Mouse (Mus musculus) thymus, adult 2 months (tissue): ENCODE results near the gene Kcnj4. TPM values are rescaled to one million over a fixed set of nuclear protein-coding genes. Genes with fewer than 3 reads are reported as not detected.

Experiments used
- DNase-seq: peaks from one replicate; pipeline ENCODE4 v3.0.0; 2021
- H3K27ac ChIP-seq: fragments of 200-500 bp; 2 replicates; pipeline ENCODE4 v1.5.1; 2012; ENCODE audit warnings: low read length, control low read depth; ENCODE audit not compliant: control insufficient read depth, insufficient read depth
- H3K27me3 ChIP-seq: fragments of 200-500 bp; 2 replicates; pipeline ENCODE4 v1.6.1; 2012; ENCODE audit warnings: mild to moderate bottlenecking, low read length, moderate library complexity, mixed read lengths; ENCODE audit not compliant: control insufficient read depth, insufficient read depth
- H3K36me3 ChIP-seq: fragments of 200-500 bp; 2 replicates; pipeline ENCODE4 v1.6.1; 2012; ENCODE audit warnings: mild to moderate bottlenecking, low read length, moderate library complexity; ENCODE audit not compliant: control insufficient read depth, insufficient read depth
- H3K4me1 ChIP-seq: fragments of 200-500 bp; replicated peaks from 2 replicates; pipeline ENCODE4 v1.6.1; 2012; ENCODE audit warnings: low read length; ENCODE audit not compliant: control insufficient read depth, insufficient read depth
- H3K4me3 ChIP-seq: fragments of 200-500 bp; 2 replicates; pipeline ENCODE4 v1.5.1; 2012; ENCODE audit warnings: mild to moderate bottlenecking, low read length, control low read depth, moderate library complexity; ENCODE audit not compliant: control insufficient read depth, insufficient read depth
- CTCF ChIP-seq: fragments of 200-500 bp; IDR thresholded peaks from 2 replicates; pipeline ENCODE4 v1.5.1; 2012; ENCODE audit warnings: mild to moderate bottlenecking, control low read depth, low read length, moderate library complexity, borderline replicate concordance; ENCODE audit not compliant: control insufficient read depth, poor library complexity, insufficient read depth; ENCODE audit errors: extremely low read depth
- POLR2A ChIP-seq: fragments of 200-500 bp; IDR thresholded peaks from 2 replicates; pipeline ENCODE4 v1.6.1; 2012; ENCODE audit warnings: mild to moderate bottlenecking, low read length, control low read depth, moderate library complexity; ENCODE audit not compliant: control insufficient read depth, poor library complexity, insufficient read depth; ENCODE audit errors: extremely low read depth
- WGBS: fragments of 180-500 bp; shearing (Covaris S2); methylation state at CpG from one replicate; pipeline ENCODE4 v1.1.7; 2018; 5-methylcytosine and 5-hydroxymethylcytosine counted together
- polyA plus RNA-seq: library from polyadenylated mRNA; depleted of rRNA; stranded (reverse); fragments of >200 nt; gene quantifications from 2 replicates; pipeline ENCODE4 v1.2.3, GENCODE M21; 2012

Gene Kcnj4
- polyA plus RNA-seq, 1 experiment, result not detected

GRCm38 (mm10) chr15:79545496-79545895 is 40.5 kb upstream of the Kcnj4 start:
- Histone ChIP-seq H3K4me1 (peaks cover 8% of the 10 kb centered on the region), H3K4me3 (peak overlapping the region; percentile 66), H3K27ac (no peak overlapping the region), H3K36me3 (peaks cover 37% of the 10 kb centered on the region), H3K27me3 (no peaks in the 10 kb centered on the region)
- WGBS, result 0% methylated on average over 3 of the region's 3 CpGs
- TF ChIP-seq POLR2A (no peak), CTCF (no peak)
- DNase-seq, result no peak

DNA sequence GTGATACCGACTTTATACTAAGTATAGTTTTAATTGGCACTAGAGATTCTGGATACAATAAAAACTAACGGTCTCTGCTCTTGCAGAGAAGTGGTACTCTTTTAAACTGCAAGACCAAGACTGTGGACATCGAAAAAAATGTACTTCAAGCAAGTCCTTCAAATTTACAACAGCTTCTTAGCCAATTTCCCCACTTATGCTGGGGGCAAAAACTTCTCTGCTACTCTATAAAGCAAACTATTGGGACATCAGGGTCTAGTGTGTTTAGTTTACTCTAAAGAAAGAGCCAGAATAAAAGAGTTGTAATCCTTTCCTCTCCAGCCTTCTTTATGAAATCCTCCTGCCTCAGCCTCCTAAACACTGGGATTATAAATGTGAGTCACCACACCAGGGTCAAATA is 38.9 kb upstream of the Kcnj4 start:
- H3K27me3 ChIP-seq, result no peaks in the 10 kb centered on the region
- DNase-seq, result no peak
- no peak overlapping the region for H3K4me3 ChIP-seq
- no peak for TF ChIP-seq POLR2A
- no peak for TF ChIP-seq CTCF
- no peak overlapping the region for H3K27ac ChIP-seq
- H3K36me3 ChIP-seq, result peaks cover 52% of the 10 kb centered on the region
- peaks cover 8% of the 10 kb centered on the region for H3K4me1 ChIP-seq
- 97% methylated on average over 3 of the region's 3 CpGs for WGBS

DNA sequence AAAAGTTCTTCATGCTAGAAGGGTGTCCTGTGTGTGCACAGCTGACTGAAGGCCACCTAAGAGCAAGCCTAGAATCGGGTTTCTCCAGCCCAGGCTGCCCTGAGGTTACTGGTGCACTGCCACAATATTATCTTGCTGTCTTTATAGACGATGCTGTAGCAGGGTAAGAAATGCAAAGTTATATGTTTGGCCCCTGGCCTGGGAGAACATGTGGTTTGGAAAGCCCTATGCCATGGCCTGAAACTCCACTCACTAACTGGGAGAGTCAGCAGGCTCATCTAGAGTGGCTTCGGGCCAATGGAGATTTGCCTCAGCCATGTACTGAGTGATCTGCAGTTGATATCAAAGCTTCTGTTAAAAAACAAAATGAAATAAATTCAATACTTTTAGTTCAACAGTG is 28.8 kb upstream of the Kcnj4 start:
- no peaks in the 10 kb centered on the region for H3K4me1 ChIP-seq
- peaks cover 100% of the 10 kb centered on the region for H3K36me3 ChIP-seq
- H3K4me3 ChIP-seq, result no peak overlapping the region
- no peaks in the 10 kb centered on the region for H3K27me3 ChIP-seq
- TF ChIP-seq CTCF, result no peak
- TF ChIP-seq POLR2A, result no peak
- 95% methylated on average over 3 of the region's 3 CpGs for WGBS
- no peak overlapping the region for H3K27ac ChIP-seq
- no peak for DNase-seq

DNA sequence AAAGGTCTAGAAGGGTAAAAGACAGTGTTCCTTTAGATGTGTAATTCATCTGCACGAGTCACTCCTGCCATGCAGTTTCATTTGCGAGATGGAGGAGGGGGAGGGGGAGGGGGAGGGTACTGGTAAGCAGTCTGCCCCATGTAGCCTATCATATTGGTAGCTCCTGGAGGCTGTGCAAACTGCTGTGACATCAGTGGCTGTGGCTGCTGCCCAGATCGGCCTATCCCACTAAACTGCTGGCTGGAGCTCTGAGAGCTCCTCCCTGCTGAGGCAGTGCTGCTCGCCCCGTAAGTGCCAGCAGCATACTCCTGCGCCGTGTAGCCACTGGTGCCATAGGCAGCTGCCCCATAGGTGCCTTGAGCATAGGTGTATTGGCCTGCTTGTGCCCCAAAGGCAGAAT is 24.9 kb upstream of the Kcnj4 start:
- 97% methylated on average over 7 of the region's 7 CpGs for WGBS
- DNase-seq, result no peak
- H3K36me3 ChIP-seq, result peaks cover 76% of the 10 kb centered on the region
- no peaks in the 10 kb centered on the region for H3K27me3 ChIP-seq
- TF ChIP-seq CTCF, result no peak
- no peak for TF ChIP-seq POLR2A
- H3K4me3 ChIP-seq, result no peak overlapping the region
- no peak overlapping the region for H3K27ac ChIP-seq
- no peaks in the 10 kb centered on the region for H3K4me1 ChIP-seq

DNA sequence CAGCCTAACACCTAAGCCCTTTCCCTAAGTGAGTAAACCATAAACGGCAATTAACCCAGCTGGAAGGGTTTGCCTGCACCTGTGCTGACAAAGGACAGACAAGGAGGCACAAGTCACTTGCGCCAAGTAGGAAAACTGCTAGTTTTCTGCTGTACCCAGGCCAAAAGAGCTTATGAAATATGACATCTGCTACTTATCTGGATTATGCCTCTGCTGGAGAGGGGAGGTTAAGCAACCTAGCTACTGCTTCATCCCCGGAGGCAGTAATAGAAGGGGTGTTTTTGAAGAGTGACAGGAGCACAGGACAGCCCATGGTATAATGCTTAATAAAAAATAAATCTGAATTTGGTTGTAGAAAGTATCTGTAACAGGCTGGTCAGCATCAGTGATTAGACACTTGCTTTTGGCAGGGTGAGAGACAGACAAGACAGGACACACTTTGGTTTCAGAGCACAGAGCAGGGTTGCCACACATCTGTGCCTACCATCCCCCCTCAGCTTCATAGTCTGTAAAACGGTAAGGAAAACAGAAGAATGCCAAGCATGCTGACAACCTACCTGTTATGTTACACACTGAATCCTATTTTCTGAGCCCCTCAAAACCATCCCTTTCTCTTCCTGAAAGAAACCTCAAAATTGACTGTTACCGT is 23.1 kb upstream of the Kcnj4 start:
- Histone ChIP-seq H3K36me3 (peaks cover 57% of the 10 kb centered on the region), H3K4me1 (no peaks in the 10 kb centered on the region), H3K27ac (no peak overlapping the region), H3K4me3 (no peak overlapping the region), H3K27me3 (no peaks in the 10 kb centered on the region)
- TF ChIP-seq CTCF, result no peak
- TF ChIP-seq POLR2A, result no peak
- DNase-seq, result no peak
- 86% methylated on average over 5 of the region's 5 CpGs for WGBS

DNA sequence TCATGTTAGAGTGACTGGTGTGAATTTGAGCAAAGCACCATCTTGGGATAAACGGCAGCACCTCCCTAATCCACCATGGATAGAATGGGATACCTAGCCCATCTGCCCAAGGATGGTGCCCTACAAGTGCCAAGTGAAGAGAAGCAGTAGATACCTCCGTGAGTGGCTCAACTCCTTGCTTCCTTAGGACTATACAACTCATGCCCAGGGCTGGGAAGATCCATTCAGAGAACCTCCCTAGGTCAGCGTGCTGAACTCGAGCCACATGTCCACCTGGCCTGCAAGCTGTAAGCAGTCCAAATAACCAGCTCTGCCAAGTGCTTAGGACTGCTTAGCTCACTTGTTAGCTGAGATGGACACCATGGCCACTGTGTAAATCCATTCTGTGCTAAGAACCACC is 22.2 kb upstream of the Kcnj4 start:
- 93% methylated on average over 4 of the region's 4 CpGs for WGBS
- Histone ChIP-seq H3K27me3 (no peaks in the 10 kb centered on the region), H3K4me3 (no peak overlapping the region), H3K4me1 (no peaks in the 10 kb centered on the region), H3K27ac (no peak overlapping the region), H3K36me3 (peaks cover 48% of the 10 kb centered on the region)
- DNase-seq, result no peak
- no peak for TF ChIP-seq CTCF
- no peak for TF ChIP-seq POLR2A
